In genomic region chr6:136660831-136661705, GRCm38 (mm10) we compare ENCODE assay signal across 8 mouse cellular contexts. TPM values are rescaled to one million over a fixed set of nuclear protein-coding genes. Genes with fewer than 3 reads are reported as not detected.
DNase-seq lines count a peak whose midpoint lies in the region; ATAC-seq and TF ChIP-seq lines count a peak whose summit lies in the region.

No protein-coding gene starts in this region.

- H3K27me3 ChIP-seq in liver, embryonic 14.5 days (ENCODE audit: control insufficient read depth, insufficient read depth, low read length) = peaks cover 17% of the 10 kb centered on the region
- no peaks in the 10 kb centered on the region for H3K27me3 ChIP-seq in stomach, postnatal 0 days (ENCODE audit: control insufficient read depth, insufficient read depth, low read length)

- peak overlapping the region; percentile 72 for H3K4me3 ChIP-seq in gastrocnemius, adult 2 months
- H3K4me3 ChIP-seq in liver, embryonic 14.5 days (ENCODE audit: insufficient read depth in 1 of 2, low read depth in 2 of 2, low read length in 2 of 2) = peak overlapping the region in 1 of 2 experiments; percentile 32; a peak in 2 of 4 replicates
- H3K4me3 ChIP-seq in stomach, postnatal 0 days (ENCODE audit: low read depth, low read length) = peak overlapping the region; percentile 35

- peak overlapping the region; percentile 49 for H3K4me2 ChIP-seq in liver, embryonic 14.5 days (ENCODE audit: low read depth)
- peak overlapping the region; percentile 62 for H3K4me2 ChIP-seq in stomach, postnatal 0 days (replicated peaks; ENCODE audit: low read depth)

- no peak for TF ChIP-seq CTCF in gastrocnemius, adult 2 months (IDR thresholded peaks at IDR 0.05)
- no peak for TF ChIP-seq CTCF in liver, embryonic 14.5 days (IDR thresholded peaks at IDR 0.05; ENCODE audit: low read depth)
- TF ChIP-seq CTCF in stomach, postnatal 0 days (IDR thresholded peaks at IDR 0.05; ENCODE audit: low read depth) = no peak

- no peak for DNase-seq in gastrocnemius, adult 2 months
- no peak for DNase-seq in gastrocnemius, postnatal 36 days
- DNase-seq in thymus, postnatal 4 days = peak; percentile 42
- DNase-seq in thymus, postnatal 36 days = no peak
- DNase-seq in liver, embryonic 14.5 days (ENCODE audit: low read depth in 3 of 3, low spot score in 3 of 3) = no peak
- no peak for DNase-seq in stomach, postnatal 0 days (ENCODE audit: low spot score)
- DNase-seq in T-cell, adult 2 months (ENCODE audit: low spot score) = no peak
- no peak for DNase-seq in adrenal gland, adult 8-10 months

- no peak for TF ChIP-seq EP300 in liver, embryonic 14.5 days (IDR thresholded peaks at IDR 0.05; ENCODE audit: low read depth)
- TF ChIP-seq EP300 in stomach, postnatal 0 days (optimal IDR thresholded peaks at IDR 0.05) = no peak

- intact Hi-C loops in gastrocnemius, adult 2 months (cut with DNase I) = no loop called here
- intact Hi-C loops in gastrocnemius, postnatal 36 days (cut with DNase I) = no loop called here

- no peak for ATAC-seq in liver, embryonic 14.5 days (ENCODE audit: insufficient read depth)
- peak; percentile 37 for ATAC-seq in stomach, postnatal 0 days (ENCODE audit: low FRiP score, low TSS enrichment)

- H3K36me3 ChIP-seq in liver, embryonic 14.5 days (replicated peaks; ENCODE audit: control insufficient read depth, insufficient read depth, low read depth) = no peaks in the 10 kb centered on the region
- H3K36me3 ChIP-seq in stomach, postnatal 0 days (ENCODE audit: control insufficient read depth, insufficient read depth, low read length) = no peaks in the 10 kb centered on the region

- 16% methylated on average over 34 of the region's 34 CpGs for WGBS in liver, embryonic 14.5 days (ENCODE audit: insufficient replicate concordance)
- WGBS in stomach, postnatal 0 days = 19% methylated on average over 34 of the region's 34 CpGs

- H3K9ac ChIP-seq in liver, embryonic 14.5 days (replicated peaks) = no peak overlapping the region
- H3K9ac ChIP-seq in stomach, postnatal 0 days (ENCODE audit: low read length) = peak overlapping the region; percentile 61

- H3K27ac ChIP-seq in gastrocnemius, adult 2 months = peak overlapping the region; percentile 83
- no peak overlapping the region for H3K27ac ChIP-seq in liver, embryonic 14.5 days
- peak overlapping the region; percentile 82 for H3K27ac ChIP-seq in stomach, postnatal 0 days (replicated peaks)

- H3K9me3 ChIP-seq in liver, embryonic 14.5 days (ENCODE audit: control insufficient read depth, low read length) = no peaks in the 10 kb centered on the region
- no peaks in the 10 kb centered on the region for H3K9me3 ChIP-seq in stomach, postnatal 0 days (ENCODE audit: control insufficient read depth, low read length)

- no peaks in the 10 kb centered on the region for H3K4me1 ChIP-seq in liver, embryonic 14.5 days (replicated peaks; ENCODE audit: control insufficient read depth in 2 of 2, insufficient read depth in 2 of 2, low read length in 1 of 2)
- H3K4me1 ChIP-seq in stomach, postnatal 0 days (replicated peaks; ENCODE audit: control insufficient read depth, insufficient read depth) = no peaks in the 10 kb centered on the region

RNA-seq across cellular contexts. Expression of gene Plbd1, which starts 0.7 kb away (rescaled TPM):
- total RNA-seq in gastrocnemius, adult 2 months (2021) = 10 to 100 TPM; 13.0 to 28.1 TPM
- 10 to 100 TPM; 13.7 to 16.8 TPM for total RNA-seq in gastrocnemius, postnatal 36 days (2021)
- 2.5 and 3.9 TPM in 2 replicates for polyA plus RNA-seq in liver, embryonic 14.5 days (2012; rRNA removed)
- polyA plus RNA-seq in liver, embryonic 14.5 days (2014; fragmentation: Nextera tagmentation; extraction: Ambion mirVana) = 5.9 and 7.6 TPM in 2 replicates
- polyA plus RNA-seq in stomach, postnatal 0 days (2015; fragmentation: Nextera tagmentation; extraction: Ambion mirVana) = 37.8 and 39.6 TPM in 2 replicates
- 10 to 100 TPM in 3 of 4 experiments, 1 to 10 TPM in 1; 7.6 to 20.9 (median 15.8) TPM for total RNA-seq in adrenal gland, adult 8-10 months (2022)
